Mouse (Mus musculus) lung, embryonic 16.5 days (tissue): ENCODE measurements at regions not wholly inside any gene's neighbourhood (a gene's known extent, or its start where the extent isn't known, plus 50 kb on each side); places are given as distances from the start of the nearest gene placed in this dataset.

ENCODE experiments used
- ATAC-seq: fragments of 200-750 bp; cut with Nextera tagmentation; 2 replicates; pipeline ENCODE4 v1.8.0; 2017; ENCODE audit warnings: low read depth, mild to moderate bottlenecking, moderate library complexity
- H3K27ac ChIP-seq: fragments of 300-500 bp; sonication (generic); 2 replicates; pipeline ENCODE4 v1.5.1; 2014; ENCODE audit warnings: mild to moderate bottlenecking, control low read depth, low read length
- H3K27me3 ChIP-seq: fragments of 300-500 bp; sonication (generic); 2 replicates; pipeline ENCODE4 v1.6.1; 2014; ENCODE audit warnings: low read depth, low read length, mixed read lengths; ENCODE audit not compliant: control insufficient read depth, insufficient read depth
- H3K36me3 ChIP-seq: fragments of 300-500 bp; sonication (generic); 2 replicates; pipeline ENCODE4 v1.6.1; 2014; ENCODE audit warnings: low read length; ENCODE audit not compliant: control insufficient read depth, insufficient read depth
- H3K4me1 ChIP-seq: fragments of 300-500 bp; sonication (generic); replicated peaks from 2 replicates; pipeline ENCODE4 v1.6.1; 2014; ENCODE audit warnings: low read length, mixed read lengths; ENCODE audit not compliant: control insufficient read depth, insufficient read depth
- H3K4me2 ChIP-seq: fragments of 300-500 bp; sonication (generic); 2 replicates; pipeline ENCODE4 v1.6.1; 2014; ENCODE audit warnings: low read depth, low read length, control low read depth
- H3K4me3 ChIP-seq: fragments of 300-500 bp; sonication (generic); 2 replicates; pipeline ENCODE4 v1.5.1; 2014; ENCODE audit warnings: mild to moderate bottlenecking, low read length, control low read depth
- H3K9ac ChIP-seq: fragments of 300-500 bp; sonication (generic); 2 replicates; pipeline ENCODE4 v1.6.1; 2014; ENCODE audit warnings: low read length, control low read depth
- H3K9me3 ChIP-seq: fragments of 300-500 bp; sonication (generic); 2 replicates; pipeline ENCODE4 v1.6.1; 2016; ENCODE audit warnings: low read length; ENCODE audit not compliant: control insufficient read depth
- WGBS: fragments of 180-500 bp; shearing (Covaris S2); extraction: QIAGEN DNeasy Blood & Tissue Kit; methylation state at CpG from one replicate; pipeline ENCODE4 v1.1.7; 2014; 5-methylcytosine and 5-hydroxymethylcytosine counted together

DNA sequence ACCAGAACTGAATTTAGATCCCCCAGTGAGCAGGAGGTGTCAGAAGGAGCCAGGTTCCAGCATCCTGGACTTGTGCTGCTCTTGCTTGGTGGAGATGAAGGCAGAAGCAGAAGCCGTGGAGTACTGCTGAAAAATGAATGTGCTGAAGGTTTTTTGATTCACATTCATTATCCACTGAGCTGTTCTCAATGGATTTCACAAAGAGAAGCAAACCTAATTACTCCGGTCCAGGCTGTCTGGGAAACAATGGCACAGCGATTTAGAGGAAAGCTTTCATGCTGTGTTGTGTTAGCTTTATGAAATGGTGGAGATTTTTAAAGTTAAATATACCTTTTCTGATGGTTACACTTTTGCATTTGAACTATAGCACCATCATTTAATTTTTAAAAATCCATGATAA, 535.3 kb upstream of the Adgrl3 start:
- Histone ChIP-seq H3K9ac (no peak overlapping the region), H3K4me1 (no peaks in the 10 kb centered on the region), H3K27me3 (no peaks in the 10 kb centered on the region), H3K4me2 (no peak overlapping the region), H3K9me3 (no peaks in the 10 kb centered on the region), H3K27ac (no peak overlapping the region), H3K4me3 (no peak overlapping the region), H3K36me3 (no peaks in the 10 kb centered on the region)
- WGBS = 76% methylated on average over 3 of the region's 3 CpGs
- no peak for ATAC-seq

DNA sequence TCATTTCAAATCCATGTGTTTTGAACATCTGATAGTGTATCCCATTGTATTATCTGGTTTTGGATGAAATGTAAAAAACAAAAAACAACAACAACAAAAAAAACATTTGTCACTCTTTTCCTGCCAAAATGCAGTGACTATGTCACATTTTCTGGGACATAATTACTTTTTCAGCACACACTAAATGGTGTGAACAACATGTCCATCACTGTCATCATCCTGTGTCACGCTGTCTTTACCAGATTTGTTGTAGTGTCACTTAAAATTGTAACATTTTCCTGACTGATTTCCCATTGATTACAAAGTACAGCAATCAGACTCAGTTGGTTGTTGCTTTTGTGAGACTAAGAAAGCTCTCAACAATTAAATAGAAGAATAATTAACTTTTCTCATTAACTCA, 531.6 kb upstream of the Adgrl3 start:
- Histone ChIP-seq H3K27me3 (no peaks in the 10 kb centered on the region), H3K36me3 (no peaks in the 10 kb centered on the region), H3K27ac (no peak overlapping the region), H3K4me3 (no peak overlapping the region), H3K9me3 (no peaks in the 10 kb centered on the region), H3K9ac (no peak overlapping the region), H3K4me1 (no peaks in the 10 kb centered on the region), H3K4me2 (no peak overlapping the region)
- 80% methylated on average over 1 of the region's 1 CpGs for WGBS
- no peak for ATAC-seq

GRCm38 (mm10) chr5:80508672-80509071, 511.3 kb upstream of the Adgrl3 start:
- H3K27me3 ChIP-seq = no peaks in the 10 kb centered on the region
- WGBS = 27% methylated on average over 2 of the region's 2 CpGs
- no peaks in the 10 kb centered on the region for H3K4me1 ChIP-seq
- no peak overlapping the region for H3K9ac ChIP-seq
- H3K9me3 ChIP-seq = no peaks in the 10 kb centered on the region
- no peak overlapping the region for H3K4me2 ChIP-seq
- H3K27ac ChIP-seq = no peak overlapping the region
- H3K4me3 ChIP-seq = no peak overlapping the region
- no peaks in the 10 kb centered on the region for H3K36me3 ChIP-seq
- ATAC-seq = no peak

GRCm38 (mm10) chr5:80539997-80540396, 479.9 kb upstream of the Adgrl3 start:
- Histone ChIP-seq H3K27ac (no peak overlapping the region), H3K9ac (no peak overlapping the region), H3K4me1 (no peaks in the 10 kb centered on the region), H3K36me3 (no peaks in the 10 kb centered on the region), H3K4me2 (no peak overlapping the region), H3K9me3 (no peaks in the 10 kb centered on the region), H3K27me3 (no peaks in the 10 kb centered on the region), H3K4me3 (no peak overlapping the region)
- 70% methylated on average over 1 of the region's 1 CpGs for WGBS
- ATAC-seq = no peak

- Histone ChIP-seq H3K9me3 (no peaks in the 10 kb centered on the region), H3K36me3 (no peaks in the 10 kb centered on the region), H3K4me1 (no peaks in the 10 kb centered on the region), H3K4me2 (no peak overlapping the region), H3K9ac (no peak overlapping the region), H3K4me3 (no peak overlapping the region), H3K27ac (no peak overlapping the region), H3K27me3 (no peaks in the 10 kb centered on the region)
- WGBS = 79% methylated on average over 7 of the region's 7 CpGs
- ATAC-seq = no peak
These were observed 468.3 kb upstream of the Adgrl3 start for GRCm38 (mm10) chr5:80551673-80552072.

GRCm38 (mm10) chr5:80578741-80579140, 441.2 kb upstream of the Adgrl3 start:
- no peak overlapping the region for H3K4me3 ChIP-seq
- no peaks in the 10 kb centered on the region for H3K27me3 ChIP-seq
- no peaks in the 10 kb centered on the region for H3K36me3 ChIP-seq
- no peak overlapping the region for H3K9ac ChIP-seq
- no peak overlapping the region for H3K4me2 ChIP-seq
- no peaks in the 10 kb centered on the region for H3K9me3 ChIP-seq
- no peaks in the 10 kb centered on the region for H3K4me1 ChIP-seq
- no peak for ATAC-seq
- WGBS = 64% methylated on average over 1 of the region's 1 CpGs
- H3K27ac ChIP-seq = no peak overlapping the region

GRCm38 (mm10) chr5:80611571-80611970, 408.4 kb upstream of the Adgrl3 start:
- Histone ChIP-seq H3K27ac (no peak overlapping the region), H3K9ac (no peak overlapping the region), H3K4me1 (no peaks in the 10 kb centered on the region), H3K36me3 (no peaks in the 10 kb centered on the region), H3K4me3 (no peak overlapping the region), H3K27me3 (no peaks in the 10 kb centered on the region), H3K4me2 (no peak overlapping the region), H3K9me3 (no peaks in the 10 kb centered on the region)
- 94% methylated on average over 3 of the region's 3 CpGs for WGBS
- no peak for ATAC-seq

GRCm38 (mm10) chr5:80627225-80627624, 392.7 kb upstream of the Adgrl3 start:
- Histone ChIP-seq H3K36me3 (no peaks in the 10 kb centered on the region), H3K9ac (no peak overlapping the region), H3K4me3 (no peak overlapping the region), H3K4me2 (no peak overlapping the region), H3K4me1 (no peaks in the 10 kb centered on the region), H3K27ac (no peak overlapping the region), H3K9me3 (no peaks in the 10 kb centered on the region), H3K27me3 (no peaks in the 10 kb centered on the region)
- ATAC-seq = no peak
- WGBS = 51% methylated on average over 3 of the region's 3 CpGs

DNA sequence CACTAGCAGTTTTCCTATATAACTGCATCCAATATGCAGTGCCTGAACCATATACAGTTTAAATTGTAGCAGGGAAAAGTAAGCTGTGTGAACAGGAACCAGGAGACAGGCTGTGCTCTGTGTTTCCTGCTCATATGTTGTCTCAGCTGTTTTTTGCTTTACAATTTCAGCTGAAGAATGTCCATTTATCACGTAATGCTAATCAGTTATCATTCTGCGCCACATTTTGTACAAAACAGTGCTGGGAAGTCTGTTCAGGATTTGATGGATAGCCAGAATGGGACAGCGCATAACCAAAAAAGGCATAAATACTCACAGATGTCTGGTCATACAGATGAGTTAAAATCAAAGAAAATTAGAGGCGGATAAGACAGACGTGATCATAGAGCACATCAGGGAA, 360.9 kb upstream of the Adgrl3 start:
- Histone ChIP-seq H3K9ac (no peak overlapping the region), H3K9me3 (no peaks in the 10 kb centered on the region), H3K27ac (peak overlapping the region; percentile 18; the same call in 1 of the 2 replicates), H3K4me3 (no peak overlapping the region), H3K4me2 (no peak overlapping the region), H3K36me3 (no peaks in the 10 kb centered on the region), H3K27me3 (no peaks in the 10 kb centered on the region), H3K4me1 (no peaks in the 10 kb centered on the region; the same call in 1 of the 2 replicates)
- 40% methylated on average over 5 of the region's 5 CpGs for WGBS
- peak; percentile 54 for ATAC-seq

GRCm38 (mm10) chr5:80659530-80659929, 360.4 kb upstream of the Adgrl3 start:
- Histone ChIP-seq H3K4me1 (no peaks in the 10 kb centered on the region; the same call in 1 of the 2 replicates), H3K36me3 (no peaks in the 10 kb centered on the region), H3K4me2 (no peak overlapping the region), H3K27ac (no peak overlapping the region), H3K27me3 (no peaks in the 10 kb centered on the region), H3K9ac (no peak overlapping the region), H3K9me3 (no peaks in the 10 kb centered on the region), H3K4me3 (no peak overlapping the region)
- 28% methylated on average over 3 of the region's 3 CpGs for WGBS
- ATAC-seq = peak; percentile 87
